Mouse (Mus musculus) left cerebral cortex, postnatal 25 days (tissue): Measurements from ENCODE around the gene Dgka. TPM values are rescaled to one million over a fixed set of nuclear protein-coding genes. Genes with fewer than 3 reads are reported as not detected.
"Not testable (repeated sequence)": the region's sequence is repeated elsewhere in the genome, so short reads cannot be mapped to it uniquely, and the experiment has no call there.

Experiments used
- DNase-seq, 2 experiments: peaks; one replicate each; pipeline ENCODE4 v3.0.0; 2022; ENCODE audit warnings: low spot score in 2 of 2, mixed read lengths in 1 of 2
- intact Hi-C: fragments of 180-260 bp; cut with DNase I; formaldehyde crosslinking; loops from one replicate; pipeline ENCODE4 v1.15.1; 2025
- total RNA-seq, 2 experiments: library from RNA; stranded (reverse); gene quantifications; 2 replicates each; pipeline ENCODE4 v1.2.3; 2021

The Dgka gene
- total RNA-seq, 2 experiments from 2014 or later, result 5.1 to 6.3 TPM

DNA sequence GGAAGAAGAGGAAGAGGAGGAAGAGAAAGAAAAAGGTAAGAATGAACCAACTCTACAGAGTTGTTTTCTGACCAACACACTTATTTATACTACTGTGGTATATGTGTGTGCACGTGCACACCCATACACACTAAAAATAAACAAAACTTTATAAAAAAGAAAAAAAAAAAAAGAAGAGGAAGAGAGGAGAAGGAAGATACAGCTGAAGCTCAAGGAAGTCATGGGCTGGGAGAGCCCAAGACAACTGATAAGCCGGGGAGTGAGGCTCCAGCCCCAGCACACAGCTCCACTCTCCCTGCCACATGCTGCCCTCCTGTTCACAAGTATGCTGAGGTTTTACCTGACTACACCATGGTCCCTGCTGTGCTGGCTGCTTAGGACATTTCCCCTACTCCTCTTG is 4.4 kb downstream of the Dgka start:
- DNase-seq, result no peak
- intact Hi-C loops, result no loop called here

GRCm38 (mm10) chr10:128737435-128737834 is 7.2 kb downstream of the Dgka start:
- intact Hi-C loops, result loop anchor here (10.0 kb wide), 1 partner anchor 237 kb away; no protein-coding TSS in a partner anchor
- DNase-seq, result no peak

DNA sequence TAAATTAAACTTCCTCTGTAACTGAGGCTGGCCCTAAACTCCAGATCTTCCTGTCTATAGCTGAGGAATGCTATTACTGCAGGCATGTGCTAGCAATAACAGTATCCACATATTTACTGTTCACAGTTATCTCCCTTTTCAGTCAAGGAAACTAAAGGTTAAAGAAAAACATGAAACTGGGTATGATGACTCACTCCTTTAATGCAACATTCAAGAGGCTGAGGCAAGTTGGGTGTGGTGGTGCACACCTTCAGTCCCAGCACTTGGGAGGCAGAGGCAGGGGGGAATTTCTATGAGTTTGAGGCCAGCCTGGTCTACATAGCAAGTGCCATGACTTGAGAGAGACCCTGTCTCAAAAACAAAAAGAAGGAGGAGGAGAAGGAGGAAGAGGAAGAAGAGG is 12.7 kb downstream of the Dgka start:
- no peak for DNase-seq
- intact Hi-C loops, result loop anchor here (5.0 to 10.0 kb wide), 2 partner anchors 165 to 243 kb away; no protein-coding TSS in a partner anchor

DNA sequence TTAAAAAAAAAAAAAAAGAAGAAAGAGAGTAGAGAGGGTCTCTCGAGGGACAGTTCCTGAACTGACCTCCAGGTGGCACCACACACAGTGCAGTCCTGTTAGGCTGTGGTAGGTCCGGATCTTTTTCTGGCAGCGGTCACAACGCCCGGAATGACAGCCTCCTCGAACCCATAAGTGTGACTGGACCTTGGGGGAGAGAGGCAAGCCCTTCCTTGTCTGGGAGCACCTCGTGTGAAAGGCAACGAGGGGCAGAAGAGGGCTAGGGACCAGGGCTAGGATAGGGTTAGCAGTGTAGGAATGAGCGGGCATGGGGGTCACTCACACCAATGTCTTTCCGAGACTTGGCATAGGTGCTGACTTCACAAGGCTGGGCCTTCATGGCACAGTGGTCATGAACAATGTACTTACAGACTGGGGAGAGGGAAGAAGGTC is 13.6 kb downstream of the Dgka start:
- intact Hi-C loops, result loop anchor here (5.0 to 10.0 kb wide), 2 partner anchors 166 to 244 kb away; no protein-coding TSS in a partner anchor
- peak in 1 of 2 experiments; percentile 55 for DNase-seq

GRCm38 (mm10) chr10:128728059-128728458 is 16.6 kb downstream of the Dgka start:
- intact Hi-C loops, result no loop called here
- DNase-seq, result no peak

GRCm38 (mm10) chr10:128725466-128725865 is 19.2 kb downstream of the Dgka start:
- DNase-seq, intact Hi-C loops: not testable (repeated sequence)

DNA sequence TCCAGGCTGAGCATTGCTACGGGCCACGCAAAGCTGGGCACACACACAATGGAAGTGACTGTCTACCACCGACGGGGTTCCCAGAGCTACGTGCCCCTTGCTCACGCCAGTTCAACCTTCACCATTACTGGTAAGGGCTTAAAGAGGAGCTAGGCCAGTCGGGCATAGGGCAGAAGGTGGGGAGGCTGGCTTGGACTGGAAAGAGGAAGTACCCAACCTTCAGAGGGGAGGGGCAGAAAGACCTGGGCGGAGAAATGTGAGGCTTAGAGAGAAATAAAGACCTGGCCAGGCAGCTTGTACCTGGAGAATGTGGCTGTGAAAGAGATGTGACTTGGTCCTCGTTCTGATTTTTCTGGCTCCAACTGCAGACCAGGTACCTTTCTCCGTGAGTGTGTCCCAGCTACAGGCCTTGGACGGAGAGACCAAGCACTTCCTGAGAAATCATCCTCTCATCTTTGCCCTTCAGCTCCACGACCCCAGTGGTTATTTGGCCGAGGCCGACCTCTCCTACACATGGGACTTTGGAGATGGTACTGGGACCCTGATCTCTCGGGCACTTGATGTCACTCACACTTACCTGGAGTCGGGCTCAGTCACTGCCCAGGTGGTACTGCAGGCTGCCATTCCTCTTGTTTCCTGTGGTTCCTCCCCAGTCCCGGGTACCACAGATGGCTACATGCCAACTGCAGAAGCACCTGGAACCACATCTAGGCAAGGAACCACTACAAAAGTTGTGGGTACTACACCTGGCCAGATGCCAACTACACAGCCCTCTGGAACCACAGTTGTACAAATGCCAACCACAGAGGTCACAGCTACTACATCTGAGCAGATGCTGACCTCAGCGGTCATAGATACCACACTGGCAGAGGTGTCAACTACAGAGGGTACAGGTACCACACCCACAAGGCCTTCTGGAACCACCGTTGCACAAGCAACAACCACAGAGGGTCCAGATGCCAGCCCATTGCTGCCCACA is 28.8 kb downstream of the Dgka start:
- no peak for DNase-seq
- intact Hi-C loops, result no loop called here

- DNase-seq, intact Hi-C loops: not testable (repeated sequence)
Observed at GRCm38 (mm10) chr10:128711318-128711717, 33.3 kb downstream of the Dgka start.

- DNase-seq, result no peak
- intact Hi-C loops, result no loop called here
Observed at GRCm38 (mm10) chr10:128705317-128705693, 39.4 kb downstream of the Dgka start.

- peak; percentile 84 to 85 for DNase-seq
Observed at GRCm38 (mm10) chr10:128704491-128705316, 40.0 kb downstream of the Dgka start, which contains the start of gene Cdk2. Gene Cdk2, minus strand, starts transcription at chr10:128705031.

DNA sequence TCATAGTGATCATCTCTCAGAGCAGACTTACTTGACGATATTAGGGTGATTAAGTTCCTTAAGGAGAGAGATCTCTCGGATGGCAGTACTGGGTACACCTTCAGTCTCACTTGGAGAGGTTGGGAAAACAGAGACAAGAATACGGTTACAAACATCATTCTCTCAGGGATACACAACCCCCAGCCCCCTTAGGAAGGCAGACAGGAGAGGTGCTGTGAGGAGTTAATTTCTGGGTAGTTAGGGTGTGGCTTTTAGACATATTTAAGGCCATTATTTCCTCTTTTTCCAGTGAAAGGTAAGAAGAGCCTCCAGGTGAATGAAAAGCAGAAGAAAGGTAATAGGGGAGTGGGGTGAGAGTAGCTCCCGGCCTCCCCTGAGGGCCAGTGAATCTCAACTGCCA is 40.8 kb downstream of the Dgka start, which contains the start of gene Pmel:
TSS of gene Pmel (plus strand) at position 301 of the 400 bp plus-strand sequence.
- intact Hi-C loops, result no loop called here
- DNase-seq, result no peak

More at GRCm38 (mm10) chr10:128704491-128705316, 40.0 kb downstream of the Dgka start, which contains the start of gene Cdk2:
- intact Hi-C loops, result no loop called here

GRCm38 (mm10) chr10:128702328-128703007 is 42.2 kb downstream of the Dgka start:
- intact Hi-C loops, result no loop called here
- DNase-seq, result no peak

GRCm38 (mm10) chr10:128700712-128701111 is 43.9 kb downstream of the Dgka start:
- no peak for DNase-seq
- intact Hi-C loops, result no loop called here

GRCm38 (mm10) chr10:128699611-128700010 is 45.0 kb downstream of the Dgka start:
- intact Hi-C loops, result no loop called here
- no peak for DNase-seq

- intact Hi-C loops, result no loop called here
- no peak for DNase-seq
Observed at GRCm38 (mm10) chr10:128699006-128699405, 45.6 kb downstream of the Dgka start.

DNA sequence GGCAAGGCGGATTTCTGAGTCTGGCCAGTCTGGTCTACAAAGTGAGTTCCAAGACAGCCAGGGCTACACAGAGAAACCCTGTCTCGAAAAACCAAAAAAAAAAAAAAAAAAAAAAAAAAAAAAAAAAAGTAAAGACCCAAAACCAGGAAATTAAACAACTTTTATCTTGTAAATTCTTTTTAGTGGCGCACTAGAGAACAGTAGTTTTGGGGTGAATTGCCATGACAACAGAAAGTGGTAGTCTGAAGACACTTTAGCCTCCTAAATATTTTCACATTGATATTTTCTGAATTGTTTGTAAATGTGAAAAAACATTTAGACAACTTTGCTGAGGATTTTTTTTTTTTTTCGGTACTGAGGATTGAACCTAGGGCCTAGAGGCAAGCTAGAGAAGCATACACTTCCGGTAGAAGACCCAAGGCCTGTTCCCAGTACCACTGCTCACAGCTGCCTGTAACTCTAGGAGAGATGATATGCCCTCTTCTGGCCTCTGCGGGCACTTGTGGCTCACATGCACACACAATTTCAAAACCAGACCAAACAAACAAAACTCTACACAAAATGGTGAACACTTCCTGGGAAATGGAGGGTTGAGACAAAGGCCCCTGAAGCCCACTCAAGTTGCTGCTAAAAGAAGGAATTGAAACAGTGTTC is 47.5 kb downstream of the Dgka start:
- intact Hi-C loops, result no loop called here

DNA sequence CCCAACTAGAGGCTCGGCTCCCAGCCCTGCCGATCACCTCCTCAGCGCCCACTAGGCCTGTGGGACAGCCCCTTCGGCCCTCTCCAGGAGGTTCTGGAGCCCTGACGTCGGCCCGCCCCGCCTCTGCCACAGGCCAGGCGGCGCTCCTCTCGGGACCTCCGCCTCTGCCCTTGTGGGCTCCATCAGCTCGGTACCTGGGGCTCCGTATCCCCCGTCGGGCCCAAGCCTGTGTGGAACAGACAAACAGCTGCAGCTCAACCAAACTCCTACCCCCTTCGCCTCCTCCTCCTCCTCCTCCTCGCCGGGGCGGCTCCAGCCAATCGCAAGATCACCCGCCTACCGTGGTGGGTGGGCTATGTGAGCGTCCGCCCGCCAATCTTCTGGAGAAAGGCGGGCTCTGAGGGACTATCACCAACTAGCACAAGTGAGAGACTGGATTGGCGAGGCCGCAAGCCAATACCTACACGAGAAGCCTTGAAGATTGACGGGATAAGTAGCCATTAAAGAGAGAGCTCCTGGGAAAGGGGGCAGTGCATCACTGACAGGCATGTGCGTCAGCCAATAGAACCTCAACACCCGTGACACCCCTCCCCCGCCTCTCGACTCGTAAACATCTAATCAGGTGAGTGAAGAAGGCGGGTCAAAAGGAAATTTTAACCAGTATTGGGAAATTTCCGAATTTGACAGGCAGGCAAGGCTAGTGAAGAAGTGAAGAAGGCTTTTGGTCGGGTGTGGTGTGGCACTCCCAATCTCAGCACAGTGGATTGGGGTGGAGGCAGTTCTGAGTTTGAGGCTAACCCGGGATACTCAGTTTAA is 48.5 kb downstream of the Dgka start, which contains the start of gene Rab5b:
TSS of gene Rab5b (minus strand) at position 273 of the 816 bp plus-strand sequence.
- intact Hi-C loops, result no loop called here
- peak; percentile 100 for DNase-seq

More for the DNA sequence above, 47.5 kb downstream of the Dgka start:
- no peak for DNase-seq
